Mouse (Mus musculus) heart, adult 2 months (tissue): ENCODE measurements at regions not wholly inside any gene's neighbourhood (a gene's known extent, or its start where the extent isn't known, plus 50 kb on each side); places are given as distances from the start of the nearest gene placed in this dataset.

ENCODE experiments used
- CTCF ChIP-seq: fragments of 200-600 bp; IDR thresholded peaks from 2 replicates; pipeline ENCODE4 v1.8.1; 2022; ENCODE audit warnings: antibody characterized with exemption, mild to moderate bottlenecking, moderate library complexity
- EP300 ChIP-seq: fragments of 200-500 bp; IDR thresholded peaks from 2 replicates; pipeline ENCODE4 v1.6.1; 2011; ENCODE audit warnings: low read depth, low read length, control low read depth; ENCODE audit not compliant: insufficient read depth
- POLR2A ChIP-seq: fragments of 200-500 bp; IDR thresholded peaks from 2 replicates; pipeline ENCODE4 v1.6.1; 2011; ENCODE audit warnings: mild to moderate bottlenecking, low read depth, low read length, control low read depth; ENCODE audit not compliant: insufficient read depth

GRCm38 (mm10) chrX:12285976-12286909 lies 126.1 kb upstream of the Bcor start:
- TF ChIP-seq EP300 (no peak), POLR2A (no peak), CTCF (no peak)
